Mouse (Mus musculus): Measurements from ENCODE around the gene Carhsp1. TPM values are rescaled to one million over a fixed set of nuclear protein-coding genes. Genes with fewer than 3 reads are reported as not detected.

Gene Carhsp1
- total and polyA plus RNA-seq, 2 experiments from 2014 or later, result 42.7 to 71.6 TPM

GRCm38 (mm10) chr16:8638131-8638530 is 33.8 kb downstream of the Carhsp1 start:
- no peaks in the 10 kb centered on the region for H3K27me3 ChIP-seq (ENCODE audit: control insufficient read depth, insufficient read depth, low read length)
- H3K9me3 ChIP-seq (replicated peaks; ENCODE audit: control insufficient read depth, low read length), result no peaks in the 10 kb centered on the region
- peaks cover 12% of the 10 kb centered on the region for H3K4me1 ChIP-seq (ENCODE audit: control insufficient read depth, insufficient read depth)
- H3K4me3 ChIP-seq (ENCODE audit: low read depth, low read length), result peak overlapping the region; percentile 86
- ATAC-seq (ENCODE audit: insufficient read depth, low read depth) (no peak), DNase-seq (ENCODE audit: low spot score) (no peak)
- no peak for TF ChIP-seq EP300 (IDR thresholded peaks at IDR 0.05; ENCODE audit: low read depth)
- no peak for TF ChIP-seq CTCF (IDR thresholded peaks at IDR 0.05; ENCODE audit: low read depth)
- H3K27ac ChIP-seq (ENCODE audit: low read depth), result peak overlapping the region; percentile 91
- 28% methylated on average over 7 of the region's 7 CpGs for WGBS
- H3K4me2 ChIP-seq (ENCODE audit: low read depth, low read length), result peak overlapping the region; percentile 82
- H3K36me3 ChIP-seq (replicated peaks; ENCODE audit: control insufficient read depth, insufficient read depth, low read length), result peaks cover 7% of the 10 kb centered on the region
- H3K9ac ChIP-seq (replicated peaks; ENCODE audit: low read depth, low read length), result peak overlapping the region; percentile 84

GRCm38 (mm10) chr16:8637217-8638051 is 34.5 kb downstream of the Carhsp1 start, which contains the start of the genes Pmm2 and Tmem186:
Gene Pmm2, plus strand, starts transcription at chr16:8637674.
Gene Tmem186, minus strand, starts transcription at chr16:8637712.
- ATAC-seq (ENCODE audit: insufficient read depth, low read depth) (peak; percentile 93), DNase-seq (ENCODE audit: low spot score) (peak; percentile 95)
- peak within 1 kb of the TSS; percentile 86 for H3K4me3 ChIP-seq (ENCODE audit: low read depth, low read length)
- TF ChIP-seq CTCF (IDR thresholded peaks at IDR 0.05; ENCODE audit: low read depth) (0 out of 2 replicates have a peak, but pooled peaks have one; percentile 3), EP300 (IDR thresholded peaks at IDR 0.05; ENCODE audit: low read depth) (peak; percentile 54; the same call in 1 of the 2 replicates)
- peak within 1 kb of the TSS; percentile 84 for H3K9ac ChIP-seq (replicated peaks; ENCODE audit: low read depth, low read length)
- no peaks in the 10 kb centered on the region for H3K27me3 ChIP-seq (ENCODE audit: control insufficient read depth, insufficient read depth, low read length)
- H3K4me2 ChIP-seq (ENCODE audit: low read depth, low read length), result peak within 1 kb of the TSS; percentile 82
- under 1% methylated on average over 59 of the region's 59 CpGs for WGBS
- peak within 1 kb of the TSS; percentile 91 for H3K27ac ChIP-seq (ENCODE audit: low read depth)
- H3K9me3 ChIP-seq (replicated peaks; ENCODE audit: control insufficient read depth, low read length), result no peaks in the 10 kb centered on the region
- H3K36me3 ChIP-seq (replicated peaks; ENCODE audit: control insufficient read depth, insufficient read depth, low read length), result peaks cover under 1% of the 10 kb centered on the region
- H3K4me1 ChIP-seq (ENCODE audit: control insufficient read depth, insufficient read depth), result peaks cover 12% of the 10 kb centered on the region

- H3K9me3 ChIP-seq (replicated peaks; ENCODE audit: control insufficient read depth, low read length), result no peaks in the 10 kb centered on the region
- no peaks in the 10 kb centered on the region for H3K27me3 ChIP-seq (ENCODE audit: control insufficient read depth, insufficient read depth, low read length)
- peaks cover 12% of the 10 kb centered on the region for H3K4me1 ChIP-seq (ENCODE audit: control insufficient read depth, insufficient read depth)
- peaks cover 4% of the 10 kb centered on the region; the same call in 1 of the 2 replicates for H3K36me3 ChIP-seq (replicated peaks; ENCODE audit: control insufficient read depth, insufficient read depth, low read length)
- TF ChIP-seq CTCF (IDR thresholded peaks at IDR 0.05; ENCODE audit: low read depth) (no peak), EP300 (IDR thresholded peaks at IDR 0.05; ENCODE audit: low read depth) (no peak)
- peak overlapping the region; percentile 82 for H3K4me2 ChIP-seq (ENCODE audit: low read depth, low read length)
- peak overlapping the region; percentile 91 for H3K27ac ChIP-seq (ENCODE audit: low read depth)
- ATAC-seq (ENCODE audit: insufficient read depth, low read depth) (no peak), DNase-seq (ENCODE audit: low spot score) (no peak)
- peak overlapping the region; percentile 84 for H3K9ac ChIP-seq (replicated peaks; ENCODE audit: low read depth, low read length)
- 0% methylated on average over 13 of the region's 13 CpGs for WGBS
- H3K4me3 ChIP-seq (ENCODE audit: low read depth, low read length), result peak overlapping the region; percentile 86
These were observed 35.1 kb downstream of the Carhsp1 start for GRCm38 (mm10) chr16:8636867-8637216.

- DNase-seq (ENCODE audit: low spot score) (no peak), ATAC-seq (ENCODE audit: insufficient read depth, low read depth) (no peak)
- peaks cover 5% of the 10 kb centered on the region; the same call in 1 of the 2 replicates for H3K4me1 ChIP-seq (ENCODE audit: control insufficient read depth, insufficient read depth)
- no peak overlapping the region for H3K9ac ChIP-seq (replicated peaks; ENCODE audit: low read depth, low read length)
- H3K4me2 ChIP-seq (ENCODE audit: low read depth, low read length), result no peak overlapping the region
- no peaks in the 10 kb centered on the region for H3K27me3 ChIP-seq (ENCODE audit: control insufficient read depth, insufficient read depth, low read length)
- H3K27ac ChIP-seq (ENCODE audit: low read depth), result no peak overlapping the region
- TF ChIP-seq CTCF (IDR thresholded peaks at IDR 0.05; ENCODE audit: low read depth) (no peak), EP300 (IDR thresholded peaks at IDR 0.05; ENCODE audit: low read depth) (no peak)
- H3K9me3 ChIP-seq (replicated peaks; ENCODE audit: control insufficient read depth, low read length), result no peaks in the 10 kb centered on the region
- no peak overlapping the region for H3K4me3 ChIP-seq (ENCODE audit: low read depth, low read length)
- WGBS, result 80% methylated on average over 5 of the region's 5 CpGs
- H3K36me3 ChIP-seq (replicated peaks; ENCODE audit: control insufficient read depth, insufficient read depth, low read length), result peaks cover 9% of the 10 kb centered on the region; the same call in 1 of the 2 replicates
These were observed 40.5 kb downstream of the Carhsp1 start for GRCm38 (mm10) chr16:8631428-8631827.

GRCm38 (mm10) chr16:8630419-8630818 is 41.5 kb downstream of the Carhsp1 start:
- Histone ChIP-seq H3K4me1 (ENCODE audit: control insufficient read depth, insufficient read depth) (no peaks in the 10 kb centered on the region), H3K9me3 (replicated peaks; ENCODE audit: control insufficient read depth, low read length) (no peaks in the 10 kb centered on the region), H3K36me3 (replicated peaks; ENCODE audit: control insufficient read depth, insufficient read depth, low read length) (peaks cover 9% of the 10 kb centered on the region; the same call in 1 of the 2 replicates), H3K9ac (replicated peaks; ENCODE audit: low read depth, low read length) (no peak overlapping the region), H3K27me3 (ENCODE audit: control insufficient read depth, insufficient read depth, low read length) (no peaks in the 10 kb centered on the region), H3K4me3 (ENCODE audit: low read depth, low read length) (no peak overlapping the region), H3K27ac (ENCODE audit: low read depth) (no peak overlapping the region), H3K4me2 (ENCODE audit: low read depth, low read length) (no peak overlapping the region)
- no peak for TF ChIP-seq CTCF (IDR thresholded peaks at IDR 0.05; ENCODE audit: low read depth)
- no peak for DNase-seq (ENCODE audit: low spot score)
- ATAC-seq (ENCODE audit: insufficient read depth, low read depth), result no peak
- 64% methylated on average over 2 of the region's 2 CpGs for WGBS
